Mouse (Mus musculus) spleen, postnatal 10 days (tissue): ENCODE results near the gene Btbd35f12.
"Not testable (repeated sequence)": the region's sequence is repeated elsewhere in the genome, so short reads cannot be mapped to it uniquely, and the experiment has no call there.

Source experiments
- DNase-seq, 2 experiments: peaks; one replicate each; pipeline ENCODE4 v3.0.0; 2021 to 2022; ENCODE audit warnings: low spot score in 2 of 2

The Btbd35f12 gene

GRCm38 (mm10) chrX:33313079-33313478 lies at the start of gene Btbd35f12:
Btbd35f12 (plus strand) TSS chrX:33313379.
- DNase-seq = not testable (repeated sequence)

DNA sequence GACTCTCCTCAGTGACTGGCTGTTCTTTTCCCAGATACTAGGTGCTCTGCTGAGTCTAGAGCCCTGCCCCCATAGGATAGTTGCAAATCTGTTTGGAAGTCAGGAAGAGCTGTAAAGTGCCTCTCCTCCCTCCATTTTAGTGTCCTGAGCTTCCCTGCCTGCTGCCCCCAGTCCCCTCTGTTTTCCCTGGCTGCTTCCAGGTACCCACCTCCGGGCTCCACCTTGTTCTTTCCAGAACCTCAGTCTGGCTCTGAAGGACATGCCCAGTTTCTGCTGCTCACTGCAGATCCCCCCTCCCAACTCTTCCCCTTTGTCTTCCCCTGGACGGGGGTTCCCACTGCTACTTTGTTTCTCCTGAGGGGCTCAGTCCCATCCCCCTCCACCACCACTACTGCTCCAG lies 40.1 kb downstream of the Btbd35f12 start:
- DNase-seq = not testable (repeated sequence)
